In genomic region chr7:119673465-119673864, GRCm38 (mm10) we compare ENCODE assay signal across 8 mouse cellular contexts. TPM values are rescaled to one million over a fixed set of nuclear protein-coding genes. Genes with fewer than 3 reads are reported as not detected.
DNase-seq lines count a peak whose midpoint lies in the region; ATAC-seq and TF ChIP-seq lines count a peak whose summit lies in the region.

No protein-coding gene starts in this region.

- WGBS in embryonic facial prominence, embryonic 10.5 days: 19% methylated on average over 6 of the region's 6 CpGs
- WGBS in hindbrain, postnatal 0 days: 18% methylated on average over 6 of the region's 6 CpGs
- 20% methylated on average over 6 of the region's 6 CpGs for WGBS in limb, embryonic 13.5 days

- no peak overlapping the region for H3K27ac ChIP-seq in embryonic facial prominence, embryonic 10.5 days (replicated peaks)
- no peak overlapping the region for H3K27ac ChIP-seq in hindbrain, postnatal 0 days
- H3K27ac ChIP-seq in limb, embryonic 13.5 days: no peak overlapping the region

- peak; percentile 92 for TF ChIP-seq CTCF in hindbrain, postnatal 0 days (IDR thresholded peaks at IDR 0.05; ENCODE audit: low read depth)

- H3K9me3 ChIP-seq in embryonic facial prominence, embryonic 10.5 days: no peaks in the 10 kb centered on the region
- no peaks in the 10 kb centered on the region for H3K9me3 ChIP-seq in hindbrain, postnatal 0 days (ENCODE audit: low read length)
- no peaks in the 10 kb centered on the region for H3K9me3 ChIP-seq in limb, embryonic 13.5 days

- no peak overlapping the region for H3K9ac ChIP-seq in hindbrain, postnatal 0 days (replicated peaks; ENCODE audit: low read length)
- H3K9ac ChIP-seq in limb, embryonic 13.5 days: no peak overlapping the region

- no peaks in the 10 kb centered on the region for H3K27me3 ChIP-seq in embryonic facial prominence, embryonic 10.5 days (replicated peaks; ENCODE audit: low read depth, poor library complexity, severe bottlenecking)
- no peaks in the 10 kb centered on the region for H3K27me3 ChIP-seq in hindbrain, postnatal 0 days (ENCODE audit: insufficient read depth, low read length)
- no peaks in the 10 kb centered on the region for H3K27me3 ChIP-seq in limb, embryonic 13.5 days

- no peak overlapping the region for H3K4me2 ChIP-seq in hindbrain, postnatal 0 days (ENCODE audit: low read depth, low read length)
- no peak overlapping the region for H3K4me2 ChIP-seq in limb, embryonic 13.5 days (replicated peaks)

- peak; percentile 15 for DNase-seq in gastrocnemius, adult 18-20 months (ENCODE audit: low spot score)
- DNase-seq in gastrocnemius, adult 8-10 months (ENCODE audit: low spot score in 2 of 2): no peak
- DNase-seq in MEL-GATA-1-ER (ENCODE audit: extremely low read depth, low read depth): peak; percentile 18
- peak; percentile 63 for DNase-seq in embryonic facial prominence, embryonic 10.5 days (ENCODE audit: low spot score)
- DNase-seq in hindbrain, postnatal 0 days (ENCODE audit: low spot score): peak; percentile 75
- DNase-seq in neural tube, embryonic 10.5 days (ENCODE audit: extremely low spot score, low spot score): peak; percentile 43
- peak; percentile 28 for DNase-seq in thymus, postnatal 14 days

- H3K4me1 ChIP-seq in embryonic facial prominence, embryonic 10.5 days: no peaks in the 10 kb centered on the region
- no peaks in the 10 kb centered on the region for H3K4me1 ChIP-seq in hindbrain, postnatal 0 days (ENCODE audit: insufficient read depth, low read length)
- no peaks in the 10 kb centered on the region for H3K4me1 ChIP-seq in limb, embryonic 13.5 days

- no peaks in the 10 kb centered on the region for H3K36me3 ChIP-seq in embryonic facial prominence, embryonic 10.5 days (replicated peaks)
- no peaks in the 10 kb centered on the region for H3K36me3 ChIP-seq in hindbrain, postnatal 0 days (ENCODE audit: insufficient read depth, low read length)
- no peaks in the 10 kb centered on the region for H3K36me3 ChIP-seq in limb, embryonic 13.5 days

- peak; percentile 85 for ATAC-seq in hindbrain, postnatal 0 days
- ATAC-seq in limb, embryonic 13.5 days (ENCODE audit: low FRiP score, low read depth): peak; percentile 76

- H3K4me3 ChIP-seq in embryonic facial prominence, embryonic 10.5 days: no peak overlapping the region
- H3K4me3 ChIP-seq in hindbrain, postnatal 0 days (ENCODE audit: low read length): no peak overlapping the region
- no peak overlapping the region for H3K4me3 ChIP-seq in limb, embryonic 13.5 days

RNA-seq across cellular contexts. Expression of gene Acsm4, which starts 16.4 kb away (rescaled TPM):
- total RNA-seq in gastrocnemius, adult 18-20 months (2021): not detected
- total RNA-seq in gastrocnemius, adult 8-10 months (2022): not detected
- 0.06 and 1.1 TPM in 2 replicates for polyA plus RNA-seq in embryonic facial prominence, embryonic 10.5 days (2016; fragmentation: Nextera tagmentation; extraction: Ambion mirVana)
- total RNA-seq in hindbrain, postnatal 0 days (2014; rRNA removed): not detected in 2 replicates
- not detected in 2 replicates for polyA plus RNA-seq in hindbrain, postnatal 0 days (2015; fragmentation: Nextera tagmentation; extraction: Ambion mirVana)
- not detected in 2 replicates for polyA plus RNA-seq in limb, embryonic 13.5 days (2015; fragmentation: Nextera tagmentation; extraction: Ambion mirVana)

RNA-seq across cellular contexts. Expression of gene Thumpd1, which starts 47.1 kb away (rescaled TPM):
- total RNA-seq in gastrocnemius, adult 18-20 months (2021): 10 to 100 TPM; 16.7 to 16.8 TPM
- total RNA-seq in gastrocnemius, adult 8-10 months (2022): 10 to 100 TPM; 16.1 to 22.1 (median 19.4) TPM
- 105 and 107 TPM in 2 replicates for polyA plus RNA-seq in embryonic facial prominence, embryonic 10.5 days (2016; fragmentation: Nextera tagmentation; extraction: Ambion mirVana)
- 24.4 and 29.0 TPM in 2 replicates for total RNA-seq in hindbrain, postnatal 0 days (2014; rRNA removed)
- polyA plus RNA-seq in hindbrain, postnatal 0 days (2015; fragmentation: Nextera tagmentation; extraction: Ambion mirVana): 64.2 and 65.2 TPM in 2 replicates
- polyA plus RNA-seq in limb, embryonic 13.5 days (2015; fragmentation: Nextera tagmentation; extraction: Ambion mirVana): 76.7 and 80.2 TPM in 2 replicates

Comparison
In these comparisons a context has a peak if more than half of its experiments do, and no peak if none do; other contexts are left out.
1. DNase-seq: peak in gastrocnemius, adult 18-20 months (single experiment), MEL-GATA-1-ER (single experiment), embryonic facial prominence, embryonic 10.5 days (single experiment), hindbrain, postnatal 0 days (single experiment), neural tube, embryonic 10.5 days (single experiment) and thymus, postnatal 14 days (single experiment); none in gastrocnemius, adult 8-10 months (0 of 2).